ENCODE assay signal across 11 mouse cellular contexts in the genomic region with DNA sequence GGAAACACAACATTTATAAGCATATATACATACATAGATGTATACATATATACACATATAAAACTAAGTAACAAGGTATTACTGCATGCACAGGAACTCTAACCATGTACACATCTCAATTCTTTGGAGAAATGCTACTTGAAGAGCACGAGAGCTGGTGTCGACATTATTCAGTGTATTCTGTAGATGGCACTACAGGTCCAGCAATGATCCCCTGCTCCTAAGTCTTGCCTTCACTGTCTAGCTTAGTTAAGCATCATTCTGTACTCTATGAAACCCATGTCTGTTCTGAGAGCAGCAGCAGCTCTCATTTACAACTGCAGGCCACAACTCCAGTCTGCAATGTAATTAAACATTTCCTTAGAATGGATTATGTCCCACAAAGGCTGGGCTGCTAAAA.
DNase-seq lines count a peak whose midpoint lies in the region; ATAC-seq and TF ChIP-seq lines count a peak whose summit lies in the region.
"Had no signal": no experiment of that assay in that cellular context is flagged by ENCODE, and none has a peak within 500 bp of the region (broad histone marks: within the 10 kb centered on the region; RNA-seq: fewer than 3 reads in every experiment).

No protein-coding gene starts in this region.

- WGBS in lung, postnatal 0 days: 57% methylated on average over 2 of the region's 2 CpGs

- no peaks in the 10 kb centered on the region for H3K27me3 ChIP-seq in lung, postnatal 0 days (replicated peaks; ENCODE audit: insufficient read depth, low read length)
- H3K27me3 ChIP-seq: embryonic facial prominence, embryonic 13.5 days; limb, embryonic 12.5 days; stomach, embryonic 15.5 days had no signal

- H3K4me3 ChIP-seq in lung, postnatal 0 days (ENCODE audit: low read depth, low read length): no peak overlapping the region
- no peak overlapping the region for H3K4me3 ChIP-seq in layer of hippocampus, adult 2 months
- H3K4me3 ChIP-seq: embryonic facial prominence, embryonic 13.5 days; limb, embryonic 12.5 days; stomach, embryonic 15.5 days had no signal

- no peak for ATAC-seq in lung, postnatal 0 days

- no peaks in the 10 kb centered on the region for H3K4me1 ChIP-seq in lung, postnatal 0 days (ENCODE audit: insufficient read depth, low read depth, low read length)
- H3K4me1 ChIP-seq: stomach, embryonic 15.5 days had no signal

- no peak overlapping the region for H3K27ac ChIP-seq in lung, postnatal 0 days (ENCODE audit: low read length)
- no peak overlapping the region for H3K27ac ChIP-seq in layer of hippocampus, adult 2 months
- H3K27ac ChIP-seq: embryonic facial prominence, embryonic 13.5 days; limb, embryonic 12.5 days; stomach, embryonic 15.5 days had no signal

- no peaks in the 10 kb centered on the region for H3K9me3 ChIP-seq in lung, postnatal 0 days (ENCODE audit: low read length)
- H3K9me3 ChIP-seq: embryonic facial prominence, embryonic 13.5 days; limb, embryonic 12.5 days; stomach, embryonic 15.5 days had no signal

- H3K36me3 ChIP-seq in lung, postnatal 0 days (ENCODE audit: insufficient read depth, low read length): no peaks in the 10 kb centered on the region
- H3K36me3 ChIP-seq: embryonic facial prominence, embryonic 13.5 days; limb, embryonic 12.5 days; stomach, embryonic 15.5 days had no signal

- no peak overlapping the region for H3K9ac ChIP-seq in lung, postnatal 0 days (replicated peaks; ENCODE audit: low read depth)
- H3K9ac ChIP-seq: embryonic facial prominence, embryonic 13.5 days; limb, embryonic 12.5 days; stomach, embryonic 15.5 days had no signal

- H3K4me2 ChIP-seq in lung, postnatal 0 days (replicated peaks; ENCODE audit: low read depth, low read length): no peak overlapping the region
- H3K4me2 ChIP-seq: embryonic facial prominence, embryonic 13.5 days; limb, embryonic 12.5 days; stomach, embryonic 15.5 days had no signal

- intact Hi-C loops in gastrocnemius, postnatal 14 days (cut with DNase I; ENCODE audit: low total_unique reads): no loop called here

- peak; percentile 16 for DNase-seq in embryo, embryonic 10 days (ENCODE audit: low spot score)
- no peak for DNase-seq in embryo, embryonic 9.5 days (ENCODE audit: extremely low spot score)
- DNase-seq in lung, postnatal 0 days (ENCODE audit: low spot score): peak; percentile 40
- no peak for DNase-seq in lung, postnatal 25 days (ENCODE audit: low spot score)
- DNase-seq in layer of hippocampus, adult 2 months (ENCODE audit: low spot score in 2 of 2): peak; percentile 22 to 44
- peak; percentile 73 for DNase-seq in retina, embryonic 14.5 days (ENCODE audit: low spot score)
- no peak for DNase-seq in urinary bladder, postnatal 10 days (ENCODE audit: low spot score)
- no peak for DNase-seq in gastrocnemius, postnatal 14 days

- TF ChIP-seq EP300 in lung, postnatal 0 days (IDR thresholded peaks at IDR 0.05): no peak

- TF ChIP-seq CTCF in lung, postnatal 0 days (IDR thresholded peaks at IDR 0.05): peak; percentile 53
- peak; percentile 81 for TF ChIP-seq CTCF in layer of hippocampus, adult 2 months (conservative IDR thresholded peaks at IDR 0.05)

Comparison
In these comparisons a context has a peak if more than half of its experiments do, and no peak if none do; other contexts are left out.
1. DNase-seq: peak in embryo, embryonic 10 days (single experiment), lung, postnatal 0 days (single experiment), layer of hippocampus, adult 2 months (2 of 2) and retina, embryonic 14.5 days (single experiment); none in embryo, embryonic 9.5 days (single experiment), lung, postnatal 25 days (single experiment), urinary bladder, postnatal 10 days (single experiment) and gastrocnemius, postnatal 14 days (single experiment).